Mouse (Mus musculus): ENCODE data around the gene Ube2f.

Gene Ube2f

DNA sequence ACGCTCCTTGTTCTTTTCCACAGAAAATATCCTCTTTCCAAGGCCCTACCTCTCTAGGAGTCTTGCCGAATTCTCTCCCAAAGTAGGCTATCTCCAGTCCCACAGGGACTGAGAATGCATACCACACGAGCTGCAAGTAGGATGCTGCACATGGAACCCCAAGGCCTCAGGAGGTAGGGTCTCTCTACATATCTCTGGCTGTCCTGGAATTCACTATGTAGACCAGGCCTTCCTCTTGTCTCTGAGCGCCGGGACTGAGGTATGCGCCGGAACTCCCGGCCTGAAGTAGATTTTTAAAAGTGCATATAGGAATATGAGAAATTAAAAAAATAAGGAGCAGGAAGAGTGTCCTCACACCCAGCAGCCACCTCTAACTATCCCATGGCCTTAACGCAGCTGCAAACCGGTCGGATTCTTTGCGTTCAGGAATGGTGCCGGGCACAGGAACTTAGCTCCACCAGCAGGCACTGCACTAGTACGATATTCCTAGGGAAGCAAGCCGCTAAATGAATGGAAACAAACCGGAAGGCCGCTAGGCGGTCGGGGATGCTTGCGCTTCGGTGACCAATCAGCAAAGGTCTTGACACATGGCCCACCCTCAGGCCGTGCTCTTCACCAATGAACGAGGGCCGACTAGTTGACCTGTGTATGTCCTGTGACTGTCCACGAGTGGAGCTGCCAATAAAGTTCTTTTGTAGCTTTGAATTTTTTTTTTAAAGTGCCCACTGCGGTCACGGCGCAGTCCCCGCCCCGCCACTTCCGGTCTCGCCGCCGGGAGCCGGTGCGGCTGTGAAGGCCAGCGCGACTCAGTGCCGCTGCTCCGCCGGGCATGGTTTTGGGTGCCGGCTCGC is at the start of gene Ube2f:
Gene Ube2f (plus strand): TSS at position 741 of the 851 bp plus-strand sequence.
- peak; percentile 80 to 84 for DNase-seq

- DNase-seq, result no peak
Measured at GRCm38 (mm10) chr1:91201122-91201521, 49.0 kb upstream of the Ube2f start.

DNA sequence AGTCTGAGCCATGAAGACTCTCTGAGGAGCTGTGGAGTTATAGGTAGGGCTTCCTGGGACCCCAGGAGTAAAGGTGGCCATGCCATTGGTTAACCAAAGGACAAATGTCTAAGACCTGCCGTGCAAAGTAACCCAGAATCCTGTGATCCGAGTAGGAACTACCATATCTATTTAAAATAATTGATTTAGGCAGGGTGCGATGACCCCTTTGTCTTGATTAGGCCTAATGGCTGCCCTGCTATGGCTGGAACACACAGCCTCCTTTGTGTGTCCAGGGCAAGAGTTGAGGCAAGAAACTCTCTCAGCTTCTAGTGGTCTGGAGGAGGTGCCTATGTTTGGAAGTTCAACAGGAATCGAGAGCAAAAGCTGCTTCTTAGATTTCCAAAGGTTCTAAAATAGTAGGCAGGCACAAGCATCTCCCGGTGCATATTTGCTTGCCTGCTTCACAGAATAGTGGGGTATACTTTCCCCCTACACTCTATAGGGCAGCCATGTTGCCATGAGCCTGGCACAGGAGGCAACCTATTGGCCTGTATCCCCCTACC is 45.8 kb upstream of the Ube2f start:
- DNase-seq, result no peak

GRCm38 (mm10) chr1:91205651-91206050 is 44.5 kb upstream of the Ube2f start:
- no peak for DNase-seq

- no peak for DNase-seq
Measured at GRCm38 (mm10) chr1:91206336-91206735, 43.8 kb upstream of the Ube2f start.

GRCm38 (mm10) chr1:91206873-91207272 is 43.2 kb upstream of the Ube2f start:
- DNase-seq, result no peak

- DNase-seq, result no peak
Measured at GRCm38 (mm10) chr1:91207334-91208074, 42.6 kb upstream of the Ube2f start.

DNA sequence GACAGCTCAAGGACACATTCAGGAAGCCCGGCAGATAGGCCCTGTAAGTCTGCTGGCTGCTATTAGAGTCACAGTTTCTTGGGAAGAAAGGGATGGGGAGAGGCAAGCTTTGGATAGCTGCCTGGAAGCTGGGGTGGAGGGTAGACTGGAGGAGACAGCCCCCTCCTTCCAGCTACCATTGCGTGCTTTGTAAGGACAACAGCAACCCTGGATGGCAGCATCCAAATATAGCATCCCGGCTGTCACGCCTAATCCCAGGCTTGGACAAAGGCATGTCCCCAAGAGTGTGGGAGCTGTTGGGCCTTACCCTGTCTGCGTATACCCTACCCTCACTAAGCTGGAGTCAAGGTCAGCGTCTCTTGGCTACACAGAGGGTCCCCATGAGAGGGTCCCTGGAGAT is 40.8 kb upstream of the Ube2f start:
- no peak for DNase-seq

DNA sequence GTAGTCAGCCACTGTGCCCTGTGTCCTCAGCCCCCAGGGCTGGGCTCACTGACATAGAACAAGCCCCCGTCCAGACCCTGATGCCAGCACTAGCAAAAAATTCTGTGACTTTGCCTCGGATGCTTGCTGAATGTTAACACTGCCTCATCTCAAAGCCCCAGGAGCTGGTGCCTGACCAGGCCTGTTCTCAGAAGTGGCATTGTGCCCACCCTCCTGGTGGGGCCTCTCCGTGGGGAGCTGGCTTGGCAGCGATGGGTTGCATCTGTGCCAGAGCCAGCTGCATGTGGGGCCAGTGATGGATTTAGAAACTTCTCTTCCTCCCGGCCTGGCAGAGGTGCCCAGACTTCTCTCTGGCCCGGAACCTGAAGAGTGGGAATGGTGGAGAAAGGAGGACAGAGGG is 40.3 kb upstream of the Ube2f start:
- DNase-seq, result no peak

GRCm38 (mm10) chr1:91211099-91211498 is 39.0 kb upstream of the Ube2f start:
- peak in 1 of 2 experiments; percentile 57 for DNase-seq

DNA sequence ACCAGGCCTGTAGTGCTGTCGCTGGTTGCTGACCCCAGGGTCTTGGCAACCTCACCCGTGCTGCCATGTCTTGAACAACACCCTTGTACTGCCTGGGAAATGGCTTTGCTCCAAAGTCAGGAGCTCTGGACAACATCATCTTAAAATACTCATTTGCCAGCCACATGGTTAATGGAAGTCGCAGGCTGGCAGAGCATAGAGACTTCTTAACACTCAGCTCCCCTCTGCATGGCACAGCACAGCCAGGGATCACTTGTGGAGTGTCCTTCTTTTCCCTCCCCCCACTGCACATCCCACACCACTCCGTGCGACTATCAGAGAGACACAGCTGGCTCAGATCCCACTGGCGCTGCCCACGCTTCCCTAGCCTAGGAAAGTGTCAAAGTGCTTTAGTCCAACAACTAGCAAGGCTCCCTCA is 38.5 kb upstream of the Ube2f start:
- DNase-seq, result no peak

DNA sequence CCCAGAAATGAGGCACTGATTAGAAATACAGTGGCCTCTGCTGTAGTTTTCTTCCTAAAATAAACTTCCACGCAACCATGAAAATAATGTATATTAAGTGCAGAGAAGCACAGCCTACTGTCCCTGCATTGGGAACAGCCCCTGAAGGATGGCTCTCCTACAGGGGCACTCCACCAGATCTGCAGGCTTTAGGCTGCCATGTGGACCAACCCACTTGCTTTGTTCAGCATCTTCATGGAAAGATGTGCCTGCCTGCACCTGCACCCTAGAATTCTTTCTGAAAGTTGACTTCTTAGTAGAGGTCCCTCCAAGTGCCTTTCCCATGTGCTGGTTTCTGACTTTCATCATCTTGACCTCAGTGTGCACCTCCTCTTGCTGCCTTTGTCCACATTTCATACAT is 34.8 kb upstream of the Ube2f start:
- DNase-seq, result no peak

GRCm38 (mm10) chr1:91215981-91216380 is 34.1 kb upstream of the Ube2f start:
- no peak for DNase-seq

- peak; percentile 39 to 46 for DNase-seq
Measured at GRCm38 (mm10) chr1:91216504-91217267, 33.4 kb upstream of the Ube2f start.

- DNase-seq, result no peak
Measured at GRCm38 (mm10) chr1:91219641-91220321, 30.3 kb upstream of the Ube2f start.

GRCm38 (mm10) chr1:91220322-91220672 is 29.8 kb upstream of the Ube2f start:
- DNase-seq, result peak in 1 of 2 experiments; percentile 22

GRCm38 (mm10) chr1:91226562-91226961 is 23.5 kb upstream of the Ube2f start:
- no peak for DNase-seq

DNA sequence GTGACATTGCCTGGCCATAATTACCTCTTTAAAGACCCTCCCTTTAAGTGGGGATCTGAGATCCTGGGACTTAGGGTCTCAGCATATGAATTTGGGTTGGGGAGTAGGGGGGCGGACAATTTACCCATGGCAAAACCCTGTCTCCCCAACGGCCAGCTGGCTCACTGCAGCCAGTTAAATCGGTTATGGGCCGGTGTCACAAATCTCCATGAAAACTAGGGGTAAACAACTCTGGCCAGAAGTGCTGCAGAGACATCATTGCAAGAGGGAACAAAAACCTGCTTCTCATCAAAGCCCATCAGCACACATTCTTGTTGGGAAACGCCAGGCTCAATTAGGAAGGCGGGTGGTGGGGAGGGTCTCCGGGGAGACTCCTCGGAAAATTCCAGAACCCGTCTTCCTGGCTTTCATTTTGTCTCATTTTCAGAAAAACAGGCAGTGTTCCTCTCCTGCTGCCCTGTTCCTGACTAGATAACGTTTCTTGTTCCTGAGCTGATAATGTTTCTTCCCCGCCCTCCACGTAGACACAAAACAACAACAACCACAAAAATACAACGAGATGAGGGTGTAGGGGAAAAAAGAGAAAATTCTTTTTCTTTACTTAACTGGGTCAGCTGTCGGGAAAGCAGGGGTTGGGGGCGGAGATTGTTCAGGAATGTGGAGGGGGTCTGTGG is 22.6 kb upstream of the Ube2f start:
- no peak for DNase-seq

DNA sequence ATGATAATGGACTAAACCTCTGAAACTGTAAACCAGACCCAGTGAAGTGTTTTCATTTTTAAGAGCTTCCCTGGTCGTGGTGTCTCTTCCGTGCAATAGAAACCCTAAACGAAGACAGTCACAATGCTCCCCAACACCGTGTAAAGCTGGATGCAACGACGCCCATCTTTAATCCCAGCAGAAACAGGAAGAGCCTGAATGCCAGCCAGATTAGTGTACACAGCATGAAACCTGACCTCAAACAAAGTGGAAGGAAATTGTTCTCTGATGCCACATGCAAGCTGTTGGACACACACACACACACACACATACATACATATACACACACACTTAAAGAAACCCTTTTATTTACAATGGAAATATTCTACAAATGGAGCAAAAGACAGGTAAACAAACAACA is 19.0 kb upstream of the Ube2f start:
- DNase-seq, result no peak

GRCm38 (mm10) chr1:91231896-91232295 is 18.2 kb upstream of the Ube2f start:
- no peak for DNase-seq

DNA sequence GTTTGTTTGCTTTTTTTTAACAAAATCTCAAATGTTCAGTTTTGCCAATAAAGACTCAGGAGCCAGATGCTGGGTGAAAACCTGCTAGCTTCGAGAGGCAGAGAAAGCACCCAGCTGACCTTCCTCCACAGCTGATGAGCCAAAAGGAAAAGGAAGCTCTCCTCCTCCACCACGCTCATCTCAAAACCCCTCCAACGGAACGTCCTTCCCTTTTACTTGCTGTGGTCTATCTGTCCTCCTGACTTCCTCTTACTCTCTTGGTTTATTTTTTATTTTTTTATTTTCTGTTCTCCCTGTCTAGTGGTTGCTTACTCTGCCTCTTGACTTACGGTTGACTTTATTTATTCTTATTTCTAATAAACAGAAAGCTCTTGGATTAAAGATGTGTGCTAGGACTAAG is 14.7 kb upstream of the Ube2f start:
- no peak for DNase-seq

GRCm38 (mm10) chr1:91237676-91238075 is 12.4 kb upstream of the Ube2f start:
- no peak for DNase-seq

All from spleen, adult 18-20 months (tissue).